Mouse (Mus musculus): ENCODE measurements at regions not wholly inside any gene's neighbourhood (a gene's known extent, or its start where the extent isn't known, plus 50 kb on each side); places are given as distances from the start of the nearest gene placed in this dataset.

GRCm38 (mm10) chr19:53476768-53477547 is 52.0 kb upstream of the Dusp5 start:
- DNase-seq: no peak

GRCm38 (mm10) chr19:53469256-53469655 is 59.7 kb upstream of the Dusp5 start:
- no peak for DNase-seq

- DNase-seq: peak; percentile 60 to 72
These were observed 64.2 kb upstream of the Dusp5 start for GRCm38 (mm10) chr19:53464681-53465080.

- no peak for DNase-seq
These were observed 64.8 kb upstream of the Dusp5 start for GRCm38 (mm10) chr19:53464135-53464534.

- DNase-seq: peak in 1 of 2 experiments; percentile 24
These were observed 67.6 kb upstream of the Dusp5 start for GRCm38 (mm10) chr19:53461025-53462015.

- peak; percentile 34 to 43 for DNase-seq
These were observed 68.4 kb upstream of the Dusp5 start for GRCm38 (mm10) chr19:53460312-53461024.

GRCm38 (mm10) chr19:53459407-53459788 is 69.0 kb upstream of the Smndc1 start:
- no peak for DNase-seq

- DNase-seq: no peak
These were observed 68.5 kb upstream of the Smndc1 start for GRCm38 (mm10) chr19:53458770-53459406.

- DNase-seq: no peak
These were observed 66.3 kb upstream of the Smndc1 start for GRCm38 (mm10) chr19:53456681-53457080.

- no peak for DNase-seq
These were observed 64.2 kb upstream of the Smndc1 start for GRCm38 (mm10) chr19:53454571-53454970.

- DNase-seq: no peak
These were observed 63.7 kb upstream of the Smndc1 start for GRCm38 (mm10) chr19:53454059-53454458.

- DNase-seq: no peak
These were observed 63.1 kb upstream of the Smndc1 start for GRCm38 (mm10) chr19:53453317-53453947.

GRCm38 (mm10) chr19:53452360-53452759 is 62.0 kb upstream of the Smndc1 start:
- no peak for DNase-seq

GRCm38 (mm10) chr19:53451388-53451922 is 61.1 kb upstream of the Smndc1 start:
- no peak for DNase-seq

GRCm38 (mm10) chr19:53450624-53451387 is 60.4 kb upstream of the Smndc1 start:
- DNase-seq: no peak

- no peak for DNase-seq
These were observed 58.9 kb upstream of the Smndc1 start for GRCm38 (mm10) chr19:53449137-53449783.

- DNase-seq: no peak
These were observed 57.8 kb upstream of the Smndc1 start for GRCm38 (mm10) chr19:53448206-53448605.

GRCm38 (mm10) chr19:53447754-53448153 is 57.4 kb upstream of the Smndc1 start:
- DNase-seq: no peak

GRCm38 (mm10) chr19:53446216-53446615 is 55.8 kb upstream of the Smndc1 start:
- DNase-seq: no peak

GRCm38 (mm10) chr19:53444646-53445045 is 54.3 kb upstream of the Smndc1 start:
- DNase-seq: no peak
